Mouse (Mus musculus) embryo, embryonic 9.5 days (tissue): ENCODE measurements around the gene Chl1.

Source experiments
- DNase-seq: peaks from one replicate; pipeline ENCODE4 v3.0.0-alpha.2; 2017; ENCODE audit errors: extremely low spot score

Chl1 gene

DNA sequence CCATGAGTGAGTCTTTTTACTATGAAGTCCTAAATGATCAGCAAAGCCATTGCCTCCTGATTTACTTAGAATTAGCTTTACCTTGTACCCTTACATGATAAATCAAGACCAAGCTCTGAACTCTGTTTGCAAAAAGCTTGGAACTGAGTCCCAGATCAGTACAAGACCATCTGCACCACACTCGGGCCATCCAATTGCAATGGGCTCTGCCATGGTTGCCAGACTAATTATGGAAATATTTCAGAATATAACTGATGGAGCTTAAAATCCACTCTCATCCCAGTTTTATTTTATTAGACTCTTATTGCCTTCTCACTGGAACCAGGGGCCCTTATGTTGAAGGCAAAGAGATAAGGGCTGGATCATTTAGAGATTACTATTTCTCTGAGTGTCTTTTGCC, 284.9 kb downstream of the Chl1 start:
- DNase-seq = no peak
